ENCODE assay signal across 9 mouse cellular contexts in the genomic region with DNA sequence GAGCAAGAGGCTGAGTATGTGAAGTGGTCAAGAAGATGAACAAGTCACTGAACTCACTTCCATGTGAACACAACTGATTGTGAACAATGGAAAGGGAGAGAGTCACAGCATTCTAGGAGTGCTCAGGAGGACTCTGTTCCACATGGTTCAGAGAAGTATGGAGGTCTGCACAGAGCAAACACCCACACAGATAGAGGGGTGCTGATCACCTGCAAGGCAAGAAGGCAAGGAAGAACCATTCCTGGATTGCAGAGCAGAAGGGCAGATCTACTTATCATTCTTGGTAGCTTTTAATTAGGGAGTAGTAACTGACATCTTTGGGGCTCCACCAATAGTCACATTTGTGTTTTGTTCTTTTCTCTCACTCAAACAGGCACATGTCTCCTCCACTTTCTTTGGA. TPM values are rescaled to one million over a fixed set of nuclear protein-coding genes. Genes with fewer than 3 reads are reported as not detected.
DNase-seq lines count a peak whose midpoint lies in the region; ATAC-seq lines count a peak whose summit lies in the region.
"Had no signal": no experiment of that assay in that cellular context is flagged by ENCODE, and none has a peak within 500 bp of the region (broad histone marks: within the 10 kb centered on the region; RNA-seq: fewer than 3 reads in every experiment).

No protein-coding gene starts in this region.

- H3K4me3 ChIP-seq in neural tube, embryonic 11.5 days (ENCODE audit: low read depth, low read length), result no peak overlapping the region

- H3K4me2 ChIP-seq in neural tube, embryonic 11.5 days (ENCODE audit: low read depth), result no peak overlapping the region

- ATAC-seq in frontal cortex, adult (ENCODE audit: low TSS enrichment), result peak; percentile 15; the same call in 1 of the 2 replicates
- ATAC-seq in neural tube, embryonic 11.5 days (ENCODE audit: insufficient read depth, low FRiP score, low TSS enrichment), result no peak; the same call in 1 of the 2 replicates
- ATAC-seq in megakaryocyte progenitor cell, adult 5-6 weeks (replicated peaks; ENCODE audit: poor library complexity), result peak; percentile 21

- no peaks in the 10 kb centered on the region; the same call in 1 of the 2 replicates for H3K36me3 ChIP-seq in neural tube, embryonic 11.5 days (ENCODE audit: control insufficient read depth, insufficient read depth, low read length)

- no peak overlapping the region for H3K9ac ChIP-seq in neural tube, embryonic 11.5 days (ENCODE audit: low read length)

- H3K27me3 ChIP-seq in neural tube, embryonic 11.5 days (ENCODE audit: control insufficient read depth, insufficient read depth, low read length), result no peaks in the 10 kb centered on the region

- H3K9me3 ChIP-seq in neural tube, embryonic 11.5 days (ENCODE audit: control insufficient read depth, low read length), result no peaks in the 10 kb centered on the region

- no peak for DNase-seq in frontal cortex, postnatal 14 days (ENCODE audit: low spot score in 2 of 2)
- DNase-seq in neural tube, embryonic 11.5 days (ENCODE audit: low spot score), result no peak
- no peak for DNase-seq in neural tube, embryonic 10.5 days (ENCODE audit: extremely low spot score, low spot score)
- DNase-seq in spleen, postnatal 14 days (ENCODE audit: low spot score in 2 of 2), result no peak
- no peak for DNase-seq in spleen, postnatal 36 days (ENCODE audit: low spot score in 2 of 2)
- no peak for DNase-seq in adrenal gland, postnatal 25 days
- DNase-seq: cerebellum, adult 8-10 months had no signal

- 0 out of 2 replicates have a peak overlapping the region, but pooled peaks have one; percentile 27 for H3K27ac ChIP-seq in neural tube, embryonic 11.5 days (ENCODE audit: low read depth, low read length)

- H3K4me1 ChIP-seq in neural tube, embryonic 11.5 days (ENCODE audit: control insufficient read depth, insufficient read depth, low read length), result peaks cover 5% of the 10 kb centered on the region; the same call in 1 of the 2 replicates

RNA-seq across cellular contexts. Expression of gene Wls, which starts 45.3 kb away (rescaled TPM):
- polyA plus RNA-seq in neural tube, embryonic 11.5 days (2014; fragmentation: Nextera tagmentation; extraction: Ambion mirVana), result 112 and 113 TPM in 2 replicates
- 83.8 and 93.0 TPM in 2 replicates for total RNA-seq in megakaryocyte progenitor cell, adult 5-6 weeks (2015)
- total RNA-seq in megakaryocyte progenitor cell, adult 5-6 weeks (2017), result 67.2 and 80.9 TPM in 2 replicates
- total RNA-seq in adrenal gland, postnatal 25 days (2021), result 43.9 and 55.0 TPM in 2 replicates
